Mouse (Mus musculus): Measurements from ENCODE around the gene Sult2b1. TPM values are rescaled to one million over a fixed set of nuclear protein-coding genes. Genes with fewer than 3 reads are reported as not detected.

Sult2b1 gene
- polyA plus RNA-seq, 1 experiment from 2014 or later: 3.7 TPM

- peak overlapping the region; percentile 27 for H3K4me3 ChIP-seq (ENCODE audit: low read depth, low read length)
- peak overlapping the region; percentile 32; the same call in 1 of the 2 replicates for H3K9ac ChIP-seq (replicated peaks; ENCODE audit: low read depth)
- no peaks in the 10 kb centered on the region for H3K9me3 ChIP-seq (ENCODE audit: low read length)
- peaks cover 11% of the 10 kb centered on the region; the same call in 1 of the 2 replicates for H3K27me3 ChIP-seq (replicated peaks; ENCODE audit: insufficient read depth, low read length)
- no peaks in the 10 kb centered on the region for H3K36me3 ChIP-seq (ENCODE audit: insufficient read depth, low read length)
- H3K4me2 ChIP-seq (replicated peaks; ENCODE audit: low read depth, low read length): peak overlapping the region; percentile 95
- peak; percentile 93 for DNase-seq (ENCODE audit: low spot score)
- peak; percentile 37 for ATAC-seq
- peak overlapping the region; percentile 81 for H3K27ac ChIP-seq (ENCODE audit: low read length)
- peaks cover 42% of the 10 kb centered on the region for H3K4me1 ChIP-seq (ENCODE audit: insufficient read depth, low read depth, low read length)
- WGBS: 3% methylated on average over 13 of the region's 13 CpGs
- TF ChIP-seq EP300 (IDR thresholded peaks at IDR 0.05): no peak
Observed at GRCm38 (mm10) chr7:45704046-45704559, 80.4 kb downstream of the Sult2b1 start.

- Histone ChIP-seq H3K36me3 (ENCODE audit: insufficient read depth, low read length) (no peaks in the 10 kb centered on the region), H3K9me3 (ENCODE audit: low read length) (no peaks in the 10 kb centered on the region), H3K4me2 (replicated peaks; ENCODE audit: low read depth, low read length) (peak overlapping the region; percentile 95), H3K27me3 (replicated peaks; ENCODE audit: insufficient read depth, low read length) (peaks cover 13% of the 10 kb centered on the region; the same call in 1 of the 2 replicates), H3K27ac (ENCODE audit: low read length) (peak overlapping the region; percentile 81), H3K9ac (replicated peaks; ENCODE audit: low read depth) (no peak overlapping the region), H3K4me1 (ENCODE audit: insufficient read depth, low read depth, low read length) (peaks cover 39% of the 10 kb centered on the region), H3K4me3 (ENCODE audit: low read depth, low read length) (no peak overlapping the region)
- WGBS: 35% methylated on average over 12 of the region's 12 CpGs
- DNase-seq (ENCODE audit: low spot score) (no peak), ATAC-seq (no peak)
- TF ChIP-seq EP300 (IDR thresholded peaks at IDR 0.05) (no peak), CTCF (IDR thresholded peaks at IDR 0.05) (no peak)
Observed at GRCm38 (mm10) chr7:45703521-45704033, 80.9 kb downstream of the Sult2b1 start.

- Histone ChIP-seq H3K27ac (ENCODE audit: low read length) (no peak overlapping the region), H3K4me1 (ENCODE audit: insufficient read depth, low read depth, low read length) (peaks cover 33% of the 10 kb centered on the region), H3K4me2 (replicated peaks; ENCODE audit: low read depth, low read length) (no peak overlapping the region), H3K9me3 (ENCODE audit: low read length) (no peaks in the 10 kb centered on the region), H3K27me3 (replicated peaks; ENCODE audit: insufficient read depth, low read length) (peaks cover 13% of the 10 kb centered on the region; the same call in 1 of the 2 replicates), H3K4me3 (ENCODE audit: low read depth, low read length) (no peak overlapping the region), H3K36me3 (ENCODE audit: insufficient read depth, low read length) (no peaks in the 10 kb centered on the region), H3K9ac (replicated peaks; ENCODE audit: low read depth) (no peak overlapping the region)
- 91% methylated on average over 17 of the region's 17 CpGs for WGBS
- no peak for TF ChIP-seq EP300 (IDR thresholded peaks at IDR 0.05)
- TF ChIP-seq CTCF (IDR thresholded peaks at IDR 0.05): no peak
- DNase-seq (ENCODE audit: low spot score): no peak
- no peak for ATAC-seq
Observed at GRCm38 (mm10) chr7:45702809-45703520, 81.5 kb downstream of the Sult2b1 start.

- Histone ChIP-seq H3K36me3 (ENCODE audit: insufficient read depth, low read length) (no peaks in the 10 kb centered on the region), H3K27ac (ENCODE audit: low read length) (no peak overlapping the region), H3K9me3 (ENCODE audit: low read length) (no peaks in the 10 kb centered on the region), H3K9ac (replicated peaks; ENCODE audit: low read depth) (no peak overlapping the region), H3K4me1 (ENCODE audit: insufficient read depth, low read depth, low read length) (peaks cover 31% of the 10 kb centered on the region), H3K27me3 (replicated peaks; ENCODE audit: insufficient read depth, low read length) (peaks cover 13% of the 10 kb centered on the region; the same call in 1 of the 2 replicates), H3K4me3 (ENCODE audit: low read depth, low read length) (no peak overlapping the region), H3K4me2 (replicated peaks; ENCODE audit: low read depth, low read length) (no peak overlapping the region)
- ATAC-seq: no peak
- DNase-seq (ENCODE audit: low spot score): no peak
- 88% methylated on average over 11 of the region's 11 CpGs for WGBS
- TF ChIP-seq EP300 (IDR thresholded peaks at IDR 0.05) (no peak), CTCF (IDR thresholded peaks at IDR 0.05) (no peak)
Observed at GRCm38 (mm10) chr7:45702316-45702715, 82.2 kb downstream of the Sult2b1 start.

GRCm38 (mm10) chr7:45701607-45702006 lies 82.9 kb downstream of the Sult2b1 start:
- Histone ChIP-seq H3K4me2 (replicated peaks; ENCODE audit: low read depth, low read length) (no peak overlapping the region), H3K27me3 (replicated peaks; ENCODE audit: insufficient read depth, low read length) (peaks cover 13% of the 10 kb centered on the region; the same call in 1 of the 2 replicates), H3K9me3 (ENCODE audit: low read length) (no peaks in the 10 kb centered on the region), H3K27ac (ENCODE audit: low read length) (no peak overlapping the region), H3K36me3 (ENCODE audit: insufficient read depth, low read length) (no peaks in the 10 kb centered on the region), H3K4me1 (ENCODE audit: insufficient read depth, low read depth, low read length) (peaks cover 28% of the 10 kb centered on the region), H3K9ac (replicated peaks; ENCODE audit: low read depth) (no peak overlapping the region), H3K4me3 (ENCODE audit: low read depth, low read length) (no peak overlapping the region)
- DNase-seq (ENCODE audit: low spot score) (no peak), ATAC-seq (no peak)
- WGBS: 85% methylated on average over 11 of the region's 11 CpGs
- no peak for TF ChIP-seq EP300 (IDR thresholded peaks at IDR 0.05)

- ATAC-seq (no peak), DNase-seq (ENCODE audit: low spot score) (no peak)
- no peaks in the 10 kb centered on the region for H3K36me3 ChIP-seq (ENCODE audit: insufficient read depth, low read length)
- H3K27ac ChIP-seq (ENCODE audit: low read length): no peak overlapping the region
- H3K4me1 ChIP-seq (ENCODE audit: insufficient read depth, low read depth, low read length): peaks cover 24% of the 10 kb centered on the region
- TF ChIP-seq CTCF (IDR thresholded peaks at IDR 0.05) (no peak), EP300 (IDR thresholded peaks at IDR 0.05) (no peak)
- H3K4me3 ChIP-seq (ENCODE audit: low read depth, low read length): no peak overlapping the region
- H3K27me3 ChIP-seq (replicated peaks; ENCODE audit: insufficient read depth, low read length): peaks cover 13% of the 10 kb centered on the region; the same call in 1 of the 2 replicates
- H3K9me3 ChIP-seq (ENCODE audit: low read length): no peaks in the 10 kb centered on the region
- no peak overlapping the region for H3K9ac ChIP-seq (replicated peaks; ENCODE audit: low read depth)
- 35% methylated on average over 11 of the region's 11 CpGs for WGBS
- H3K4me2 ChIP-seq (replicated peaks; ENCODE audit: low read depth, low read length): no peak overlapping the region
Observed at GRCm38 (mm10) chr7:45701072-45701471, 83.4 kb downstream of the Sult2b1 start.
